Mouse (Mus musculus) forebrain, embryonic 12.5 days (tissue): ENCODE results near the gene Acbd3. TPM values are rescaled to one million over a fixed set of nuclear protein-coding genes. Genes with fewer than 3 reads are reported as not detected.

Experiments used
- ATAC-seq: fragments of 200-750 bp; cut with Nextera tagmentation; 2 replicates; pipeline ENCODE4 v1.8.0; 2017; ENCODE audit warnings: moderate TSS enrichment; ENCODE audit not compliant: low FRiP score
- H3K27ac ChIP-seq: fragments of 300-500 bp; sonication (generic); 2 replicates; pipeline ENCODE4 v1.5.1; 2016; ENCODE audit warnings: mild to moderate bottlenecking
- H3K27me3 ChIP-seq: fragments of 300-500 bp; sonication (generic); 2 replicates; pipeline ENCODE4 v1.6.1; 2016; ENCODE audit warnings: mild to moderate bottlenecking
- H3K36me3 ChIP-seq: fragments of 300-500 bp; sonication (generic); replicated peaks from 2 replicates; pipeline ENCODE4 v1.6.1; 2016; ENCODE audit warnings: mild to moderate bottlenecking
- H3K4me1 ChIP-seq: fragments of 300-500 bp; sonication (generic); 2 replicates; pipeline ENCODE4 v1.6.1; 2016
- H3K4me2 ChIP-seq: fragments of 300-500 bp; sonication (generic); 2 replicates; pipeline ENCODE4 v1.6.1; 2016; ENCODE audit warnings: mild to moderate bottlenecking, moderate library complexity
- H3K4me3 ChIP-seq: fragments of 300-500 bp; sonication (generic); replicated peaks from 2 replicates; pipeline ENCODE4 v1.5.1; 2016; ENCODE audit warnings: mild to moderate bottlenecking
- H3K9ac ChIP-seq: fragments of 300-500 bp; sonication (generic); 2 replicates; pipeline ENCODE4 v1.6.1; 2016; ENCODE audit warnings: mild to moderate bottlenecking
- H3K9me3 ChIP-seq: fragments of 300-500 bp; sonication (generic); 2 replicates; pipeline ENCODE4 v1.6.1; 2016
- WGBS: fragments of 180-500 bp; shearing (Covaris S2); methylation state at CpG from one replicate; pipeline ENCODE4 v1.1.7; 2016; 5-methylcytosine and 5-hydroxymethylcytosine counted together
- polyA plus RNA-seq: library from polyadenylated mRNA; unstranded; fragments of >200 nt; fragmentation: Nextera tagmentation; extraction: Ambion mirVana; gene quantifications from 2 replicates; pipeline ENCODE4 v1.2.1, GENCODE M21; 2016

The Acbd3 gene
- 22.5 and 23.7 TPM in 2 replicates for polyA plus RNA-seq

GRCm38 (mm10) chr1:180725704-180726179 lies at the start of gene Acbd3:
Acbd3 (plus strand) TSS chr1:180726043.
- Histone ChIP-seq H3K9ac (peak within 1 kb of the TSS; percentile 91), H3K4me3 (peak within 1 kb of the TSS; percentile 85), H3K27me3 (no peaks in the 10 kb centered on the region), H3K27ac (peak within 1 kb of the TSS; percentile 91), H3K9me3 (no peaks in the 10 kb centered on the region), H3K36me3 (no peaks in the 10 kb centered on the region), H3K4me1 (peaks cover 29% of the 10 kb centered on the region), H3K4me2 (peak within 1 kb of the TSS; percentile 83)
- peak; percentile 93 for ATAC-seq
- under 1% methylated on average over 39 of the region's 52 CpGs for WGBS

DNA sequence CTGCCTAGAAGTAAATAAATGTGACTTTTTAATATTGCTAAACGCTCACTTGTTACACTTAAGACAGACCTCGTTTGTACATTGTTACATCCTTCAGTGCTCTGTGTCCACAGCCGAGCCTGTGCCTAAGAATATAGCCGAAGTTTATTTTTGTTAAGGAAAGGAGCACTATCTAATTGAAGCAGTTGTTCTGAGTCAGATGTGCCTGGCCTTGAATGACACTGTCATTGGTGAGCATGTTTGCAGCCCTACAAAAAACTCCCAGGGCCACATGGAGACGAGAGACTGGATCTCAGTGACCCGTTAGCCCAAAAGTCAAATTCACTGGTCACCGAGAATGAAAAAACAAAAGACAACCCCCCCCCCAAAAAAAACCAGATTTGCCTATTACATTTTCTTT lies 34.6 kb upstream of the Acbd3 start:
- Histone ChIP-seq H3K4me2 (no peak overlapping the region), H3K27ac (no peak overlapping the region), H3K9ac (no peak overlapping the region), H3K9me3 (no peaks in the 10 kb centered on the region), H3K4me1 (peaks cover 1% of the 10 kb centered on the region), H3K27me3 (peaks cover 22% of the 10 kb centered on the region), H3K4me3 (no peak overlapping the region), H3K36me3 (peaks cover 40% of the 10 kb centered on the region)
- 89% methylated on average over 7 of the region's 7 CpGs for WGBS
- ATAC-seq: no peak

GRCm38 (mm10) chr1:180696626-180697352 lies 29.1 kb upstream of the Acbd3 start, which contains the start of gene Mixl1:
Mixl1 (minus strand) TSS chr1:180697034.
- peak within 1 kb of the TSS; percentile 62 for H3K4me2 ChIP-seq
- H3K27ac ChIP-seq: no peak within 1 kb of the TSS
- no peak for ATAC-seq
- H3K4me1 ChIP-seq: peaks cover 14% of the 10 kb centered on the region
- no peaks in the 10 kb centered on the region for H3K9me3 ChIP-seq
- H3K27me3 ChIP-seq: peaks cover 61% of the 10 kb centered on the region
- 1% methylated on average over 74 of the region's 79 CpGs for WGBS
- H3K9ac ChIP-seq: no peak within 1 kb of the TSS
- peaks cover 1% of the 10 kb centered on the region for H3K36me3 ChIP-seq
- peak within 1 kb of the TSS; percentile 44 for H3K4me3 ChIP-seq

- H3K4me1 ChIP-seq: peaks cover 14% of the 10 kb centered on the region
- no peaks in the 10 kb centered on the region for H3K36me3 ChIP-seq
- peaks cover 61% of the 10 kb centered on the region for H3K27me3 ChIP-seq
- no peak overlapping the region for H3K4me3 ChIP-seq
- 57% methylated on average over 5 of the region's 5 CpGs for WGBS
- H3K27ac ChIP-seq: no peak overlapping the region
- no peak overlapping the region for H3K4me2 ChIP-seq
- no peak for ATAC-seq
- no peak overlapping the region for H3K9ac ChIP-seq
- H3K9me3 ChIP-seq: no peaks in the 10 kb centered on the region
These were observed 27.8 kb upstream of the Acbd3 start for GRCm38 (mm10) chr1:180698063-180698462.

DNA sequence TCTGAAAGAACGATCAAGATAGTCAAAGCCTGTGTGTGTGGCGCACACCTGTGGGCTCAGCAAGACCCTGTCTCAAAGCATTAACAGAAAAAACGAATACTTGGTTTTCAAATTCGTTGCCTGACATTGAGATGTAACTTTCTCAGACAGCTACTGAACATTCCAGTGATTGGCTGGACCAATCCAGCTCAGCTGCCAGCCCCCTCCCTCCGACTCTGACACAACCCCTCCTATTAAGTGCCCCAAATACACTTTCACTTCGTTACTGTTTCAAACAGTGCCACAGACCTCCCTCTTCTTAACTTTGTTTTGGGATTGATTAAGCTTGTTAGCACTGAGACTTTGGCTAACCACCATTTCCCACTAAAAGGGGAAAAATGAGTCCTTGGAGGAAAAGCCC lies 22.4 kb upstream of the Acbd3 start:
- no peak overlapping the region for H3K4me3 ChIP-seq
- WGBS: 55% methylated on average over 6 of the region's 6 CpGs
- ATAC-seq: no peak
- H3K4me1 ChIP-seq: no peaks in the 10 kb centered on the region
- no peaks in the 10 kb centered on the region for H3K9me3 ChIP-seq
- no peak overlapping the region for H3K9ac ChIP-seq
- no peak overlapping the region for H3K27ac ChIP-seq
- no peaks in the 10 kb centered on the region for H3K36me3 ChIP-seq
- H3K27me3 ChIP-seq: peaks cover 19% of the 10 kb centered on the region
- H3K4me2 ChIP-seq: no peak overlapping the region

DNA sequence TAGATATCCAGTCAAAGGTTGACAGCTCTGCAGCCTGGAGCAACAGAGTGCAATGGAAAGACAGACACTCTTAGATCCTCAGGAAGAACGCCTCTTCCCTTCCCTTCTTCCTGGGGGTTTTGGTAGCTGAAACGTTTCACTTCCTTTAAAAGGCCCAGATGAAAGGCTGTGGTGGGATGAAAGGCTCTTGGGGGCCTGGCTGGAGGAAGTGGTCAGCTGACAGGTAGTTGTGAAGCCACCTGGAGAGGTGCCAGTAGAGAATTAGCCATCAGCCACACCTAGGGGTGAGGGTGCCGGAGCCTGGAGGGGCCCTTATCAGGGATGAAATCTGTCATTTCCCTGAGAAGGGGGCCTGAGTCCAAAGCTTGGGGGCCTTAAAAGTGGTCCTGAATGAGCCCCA lies 18.5 kb upstream of the Acbd3 start:
- Histone ChIP-seq H3K36me3 (no peaks in the 10 kb centered on the region), H3K4me1 (no peaks in the 10 kb centered on the region), H3K4me2 (no peak overlapping the region), H3K4me3 (no peak overlapping the region), H3K9ac (no peak overlapping the region), H3K9me3 (no peaks in the 10 kb centered on the region), H3K27me3 (no peaks in the 10 kb centered on the region), H3K27ac (no peak overlapping the region)
- ATAC-seq: no peak
- 56% methylated on average over 3 of the region's 3 CpGs for WGBS

DNA sequence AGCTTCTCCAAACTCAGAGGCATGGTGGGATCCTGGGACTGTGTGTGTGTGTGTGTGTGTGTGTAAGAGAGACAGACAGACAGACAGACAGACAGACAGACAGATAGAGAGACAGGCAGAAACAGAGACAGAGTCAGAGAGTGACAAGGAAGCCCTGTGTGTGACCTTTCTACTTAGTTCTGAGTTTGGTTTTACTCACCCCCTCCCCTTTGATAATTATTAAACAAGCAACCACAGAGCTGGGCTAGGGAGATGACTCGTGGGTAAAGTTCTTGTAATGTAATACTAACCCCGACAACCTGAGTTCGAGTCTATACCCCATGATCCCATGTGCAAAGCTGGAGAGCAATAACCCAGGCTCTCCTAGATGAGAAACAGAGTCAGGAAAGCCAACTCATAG lies 18.0 kb upstream of the Acbd3 start:
- WGBS: 82% methylated on average over 3 of the region's 3 CpGs

DNA sequence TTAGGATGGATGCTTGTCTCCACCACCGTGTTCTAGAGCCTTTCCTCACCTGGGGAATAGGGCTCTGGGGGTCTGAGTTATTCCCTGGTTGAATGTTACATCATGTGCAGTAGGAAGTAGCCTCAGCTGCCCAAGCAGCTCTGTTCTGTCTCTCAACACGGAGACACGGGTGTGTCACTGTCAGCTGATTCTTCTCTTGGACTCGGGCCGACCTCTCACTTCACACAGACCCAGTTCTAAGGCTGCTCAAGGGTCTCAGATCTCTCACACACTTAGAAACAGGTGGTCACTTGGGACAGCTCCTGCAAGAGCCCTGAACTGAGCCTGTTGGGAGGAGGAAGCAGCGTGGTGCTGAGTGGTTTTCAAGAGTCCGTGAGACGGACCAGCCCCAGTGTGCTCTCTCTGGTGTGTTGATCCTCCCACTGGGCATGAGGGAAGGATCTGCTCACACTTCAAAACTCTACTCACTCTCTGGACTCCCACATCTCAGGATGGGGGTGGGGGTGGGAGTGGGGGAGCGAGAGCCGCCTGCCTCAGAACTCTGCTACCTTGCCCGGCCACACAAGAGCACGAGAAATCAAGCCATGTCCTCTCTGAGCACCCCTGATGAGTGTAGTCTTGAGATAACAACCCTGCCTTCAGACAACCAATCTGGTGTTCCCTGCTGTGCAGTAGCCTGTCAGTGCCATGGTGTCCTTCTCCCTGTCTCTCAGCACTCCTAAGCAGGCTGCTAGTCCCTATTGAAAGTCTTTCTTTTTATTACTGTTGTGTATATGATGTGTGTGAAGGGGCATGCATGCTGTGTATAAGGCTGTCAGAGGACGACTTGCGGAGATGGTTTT lies 16.7 kb upstream of the Acbd3 start:
- Histone ChIP-seq H3K4me1 (no peaks in the 10 kb centered on the region), H3K9me3 (no peaks in the 10 kb centered on the region), H3K27me3 (no peaks in the 10 kb centered on the region), H3K36me3 (no peaks in the 10 kb centered on the region), H3K27ac (no peak overlapping the region), H3K4me3 (no peak overlapping the region), H3K9ac (no peak overlapping the region), H3K4me2 (no peak overlapping the region)
- WGBS: 80% methylated on average over 14 of the region's 14 CpGs
- ATAC-seq: no peak

More for the DNA sequence above, 18.0 kb upstream of the Acbd3 start:
- ATAC-seq: no peak
- Histone ChIP-seq H3K27ac (no peak overlapping the region), H3K27me3 (no peaks in the 10 kb centered on the region), H3K4me2 (no peak overlapping the region), H3K9me3 (no peaks in the 10 kb centered on the region), H3K36me3 (no peaks in the 10 kb centered on the region), H3K4me1 (no peaks in the 10 kb centered on the region), H3K9ac (no peak overlapping the region), H3K4me3 (no peak overlapping the region)

DNA sequence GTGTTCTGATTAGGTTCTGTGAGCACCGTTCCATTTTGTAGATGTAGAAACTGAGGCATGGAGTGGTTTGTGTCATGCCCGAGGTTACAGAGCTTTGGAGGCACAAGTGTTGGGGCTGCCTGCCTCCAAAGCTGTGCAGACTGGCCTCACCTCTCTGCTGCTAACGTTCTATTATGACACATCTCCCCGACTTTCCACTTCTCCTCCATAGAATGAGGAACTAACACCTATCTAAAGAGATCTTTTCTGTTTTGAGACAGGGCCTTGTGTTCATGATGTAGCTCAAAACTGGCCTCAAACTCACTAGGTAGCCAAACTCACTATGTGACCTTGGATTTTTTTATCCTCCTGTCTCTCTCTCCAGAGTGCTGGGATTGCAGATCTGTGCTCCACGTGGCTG lies 7.1 kb upstream of the Acbd3 start:
- H3K9ac ChIP-seq: no peak overlapping the region
- no peak for ATAC-seq
- no peak overlapping the region for H3K4me2 ChIP-seq
- H3K36me3 ChIP-seq: no peaks in the 10 kb centered on the region
- H3K9me3 ChIP-seq: no peaks in the 10 kb centered on the region
- WGBS: 80% methylated on average over 5 of the region's 5 CpGs
- no peaks in the 10 kb centered on the region for H3K4me1 ChIP-seq
- H3K27me3 ChIP-seq: no peaks in the 10 kb centered on the region
- no peak overlapping the region for H3K27ac ChIP-seq
- H3K4me3 ChIP-seq: no peak overlapping the region

DNA sequence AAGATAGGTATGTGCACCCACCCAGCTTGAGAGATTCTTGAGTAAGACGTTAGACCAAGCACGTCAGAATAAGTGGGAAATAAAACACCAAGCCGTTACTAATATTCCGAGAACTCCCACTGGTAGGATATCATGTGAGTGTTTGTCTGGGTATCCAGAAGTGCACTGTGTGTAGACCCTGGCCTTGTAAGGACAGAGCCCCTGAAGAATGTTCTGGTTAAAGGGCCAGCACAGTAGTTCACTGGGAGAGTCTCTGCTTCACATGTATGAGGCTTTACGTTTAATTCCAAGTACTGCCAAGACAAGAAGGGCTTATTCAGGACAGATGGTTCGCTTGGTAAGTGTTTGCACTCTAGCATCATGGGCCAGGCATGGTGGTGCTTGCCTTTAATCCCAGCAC lies 6.4 kb upstream of the Acbd3 start:
- H3K36me3 ChIP-seq: no peaks in the 10 kb centered on the region
- ATAC-seq: no peak
- no peaks in the 10 kb centered on the region for H3K9me3 ChIP-seq
- WGBS: 91% methylated on average over 6 of the region's 6 CpGs
- no peak overlapping the region for H3K4me3 ChIP-seq
- no peaks in the 10 kb centered on the region for H3K4me1 ChIP-seq
- H3K27me3 ChIP-seq: no peaks in the 10 kb centered on the region
- H3K9ac ChIP-seq: no peak overlapping the region
- H3K4me2 ChIP-seq: no peak overlapping the region
- no peak overlapping the region for H3K27ac ChIP-seq

DNA sequence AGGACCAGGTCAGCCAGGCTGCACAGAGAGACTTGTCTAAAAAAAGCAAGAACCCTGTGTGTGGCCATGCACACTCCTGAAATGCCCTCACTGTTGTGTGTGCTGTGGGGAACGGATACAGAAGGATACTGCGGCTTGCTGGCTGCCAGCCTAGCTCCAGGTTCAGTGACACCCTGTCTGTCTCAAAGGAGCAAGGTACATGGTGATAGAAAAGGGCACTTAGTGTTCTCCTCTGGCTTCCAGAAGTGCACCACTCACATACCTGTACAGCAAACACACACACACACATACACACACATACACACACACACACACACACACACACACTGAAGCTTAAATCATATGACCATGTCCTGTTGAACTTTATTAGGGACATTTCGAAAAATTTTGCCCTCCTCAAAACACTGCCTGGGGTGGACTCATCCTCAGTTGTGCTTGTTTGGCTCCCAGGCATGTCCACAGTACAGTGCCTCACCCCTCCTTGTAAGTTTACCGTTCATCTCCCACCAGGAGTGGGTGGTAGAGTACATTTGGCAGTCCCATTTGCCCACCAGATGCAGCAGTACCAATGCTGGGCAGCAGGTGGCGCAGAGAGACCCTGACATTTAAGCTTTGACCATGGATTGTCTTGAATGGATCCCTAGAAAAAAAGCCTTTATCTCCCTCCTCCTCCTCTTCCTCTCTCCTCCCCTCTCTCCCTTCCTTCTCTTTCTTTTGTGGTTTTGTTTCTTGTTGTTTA lies 5.7 kb upstream of the Acbd3 start:
- no peaks in the 10 kb centered on the region for H3K36me3 ChIP-seq

DNA sequence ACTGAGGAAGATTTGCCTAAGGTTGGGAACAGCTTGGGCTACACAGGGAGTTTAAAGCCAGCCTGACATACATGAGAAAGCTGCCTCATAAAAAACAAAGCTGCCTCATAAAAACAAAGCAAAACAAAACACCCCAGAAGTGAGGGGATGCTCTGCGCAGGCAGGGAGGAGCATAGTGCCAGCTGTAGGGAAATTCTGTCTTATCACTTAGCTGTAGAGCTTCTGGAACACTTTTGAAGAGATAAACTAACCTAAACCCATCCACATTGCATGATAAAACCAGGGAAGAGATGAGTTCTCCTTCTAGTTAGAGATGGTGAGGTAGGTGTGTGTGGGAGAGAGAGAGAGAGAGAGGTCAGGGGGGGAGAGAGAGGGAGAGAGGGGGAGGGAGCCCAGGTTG lies 3.2 kb upstream of the Acbd3 start:
- 64% methylated on average over 1 of the region's 1 CpGs for WGBS
- ATAC-seq: no peak
- peaks cover 17% of the 10 kb centered on the region for H3K4me1 ChIP-seq
- no peaks in the 10 kb centered on the region for H3K36me3 ChIP-seq
- H3K4me2 ChIP-seq: no peak overlapping the region
- H3K4me3 ChIP-seq: no peak overlapping the region
- no peaks in the 10 kb centered on the region for H3K27me3 ChIP-seq
- H3K27ac ChIP-seq: no peak overlapping the region
- no peaks in the 10 kb centered on the region for H3K9me3 ChIP-seq
- no peak overlapping the region for H3K9ac ChIP-seq

More for the DNA sequence above, 5.7 kb upstream of the Acbd3 start:
- H3K27ac ChIP-seq: no peak overlapping the region
- no peak overlapping the region for H3K9ac ChIP-seq
- H3K9me3 ChIP-seq: no peaks in the 10 kb centered on the region
- 0 out of 2 replicates have a peak, but pooled peaks have one; percentile 23 for ATAC-seq
- peaks cover 3% of the 10 kb centered on the region; the same call in 1 of the 2 replicates for H3K4me1 ChIP-seq
- H3K27me3 ChIP-seq: no peaks in the 10 kb centered on the region
- 40% methylated on average over 5 of the region's 5 CpGs for WGBS
- H3K4me3 ChIP-seq: no peak overlapping the region
- H3K4me2 ChIP-seq: no peak overlapping the region
